Mouse (Mus musculus) limb, embryonic 13.5 days (tissue): ENCODE measurements around the gene Macrod2. TPM values are rescaled to one million over a fixed set of nuclear protein-coding genes. Genes with fewer than 3 reads are reported as not detected.

Source experiments
- ATAC-seq: fragments of 200-750 bp; cut with Nextera tagmentation; 2 replicates; pipeline ENCODE4 v1.8.0; 2017; ENCODE audit warnings: low read depth, moderate number of reproducible peaks, moderate TSS enrichment; ENCODE audit not compliant: low FRiP score
- H3K27ac ChIP-seq: fragments of 300-500 bp; sonication (generic); 2 replicates; pipeline ENCODE4 v1.5.1; 2015; ENCODE audit warnings: inconsistent platforms, mild to moderate bottlenecking, moderate library complexity
- H3K27me3 ChIP-seq: fragments of 300-500 bp; sonication (generic); 2 replicates; pipeline ENCODE4 v1.6.1; 2015; ENCODE audit warnings: mild to moderate bottlenecking, inconsistent platforms
- H3K36me3 ChIP-seq: fragments of 300-500 bp; sonication (generic); 2 replicates; pipeline ENCODE4 v1.6.1; 2015; ENCODE audit warnings: inconsistent platforms, mild to moderate bottlenecking, moderate library complexity
- H3K4me1 ChIP-seq: fragments of 300-500 bp; sonication (generic); 2 replicates; pipeline ENCODE4 v1.6.1; 2015; ENCODE audit warnings: inconsistent platforms
- H3K4me2 ChIP-seq: fragments of 300-500 bp; sonication (generic); replicated peaks from 2 replicates; pipeline ENCODE4 v1.6.1; 2015; ENCODE audit warnings: inconsistent platforms, mild to moderate bottlenecking, moderate library complexity
- H3K4me3 ChIP-seq: fragments of 300-500 bp; sonication (generic); 2 replicates; pipeline ENCODE4 v1.5.1; 2015; ENCODE audit warnings: moderate library complexity, mild to moderate bottlenecking, inconsistent platforms
- H3K9ac ChIP-seq: fragments of 300-500 bp; sonication (generic); 2 replicates; pipeline ENCODE4 v1.6.1; 2015; ENCODE audit warnings: mild to moderate bottlenecking, inconsistent platforms
- H3K9me3 ChIP-seq: fragments of 300-500 bp; sonication (generic); 2 replicates; pipeline ENCODE4 v1.6.1; 2016; ENCODE audit warnings: inconsistent platforms
- WGBS: fragments of 180-500 bp; shearing (Covaris S2); methylation state at CpG from one replicate; pipeline ENCODE4 v1.1.7; 2015; 5-methylcytosine and 5-hydroxymethylcytosine counted together
- polyA plus RNA-seq: library from polyadenylated mRNA; unstranded; fragments of >200 nt; fragmentation: Nextera tagmentation; extraction: Ambion mirVana; gene quantifications from 2 replicates; pipeline ENCODE4 v1.2.1, GENCODE M21; 2015

Gene Macrod2
- polyA plus RNA-seq, 1 experiment from 2014 or later, result 36.9 TPM

GRCm38 (mm10) chr2:142253913-142254312 is 1858.8 kb downstream of the Macrod2 start:
- no peak overlapping the region for H3K4me3 ChIP-seq
- H3K36me3 ChIP-seq, result no peaks in the 10 kb centered on the region
- peak overlapping the region; percentile 41 for H3K4me2 ChIP-seq
- H3K27me3 ChIP-seq, result peaks cover 7% of the 10 kb centered on the region; the same call in 1 of the 2 replicates
- 13% methylated on average over 11 of the region's 11 CpGs for WGBS
- peak; percentile 77; the same call in 1 of the 2 replicates for ATAC-seq
- peaks cover 8% of the 10 kb centered on the region; the same call in 1 of the 2 replicates for H3K4me1 ChIP-seq
- H3K9ac ChIP-seq, result no peak overlapping the region
- no peaks in the 10 kb centered on the region for H3K9me3 ChIP-seq
- no peak overlapping the region for H3K27ac ChIP-seq

- Histone ChIP-seq H3K4me3 (no peak overlapping the region), H3K36me3 (no peaks in the 10 kb centered on the region), H3K4me2 (no peak overlapping the region), H3K27ac (no peak overlapping the region), H3K9me3 (no peaks in the 10 kb centered on the region), H3K9ac (no peak overlapping the region), H3K27me3 (peaks cover 7% of the 10 kb centered on the region; the same call in 1 of the 2 replicates), H3K4me1 (peaks cover 8% of the 10 kb centered on the region; the same call in 1 of the 2 replicates)
- no peak for ATAC-seq
- 72% methylated on average over 6 of the region's 6 CpGs for WGBS
Measured at GRCm38 (mm10) chr2:142254566-142254965, 1859.5 kb downstream of the Macrod2 start.

DNA sequence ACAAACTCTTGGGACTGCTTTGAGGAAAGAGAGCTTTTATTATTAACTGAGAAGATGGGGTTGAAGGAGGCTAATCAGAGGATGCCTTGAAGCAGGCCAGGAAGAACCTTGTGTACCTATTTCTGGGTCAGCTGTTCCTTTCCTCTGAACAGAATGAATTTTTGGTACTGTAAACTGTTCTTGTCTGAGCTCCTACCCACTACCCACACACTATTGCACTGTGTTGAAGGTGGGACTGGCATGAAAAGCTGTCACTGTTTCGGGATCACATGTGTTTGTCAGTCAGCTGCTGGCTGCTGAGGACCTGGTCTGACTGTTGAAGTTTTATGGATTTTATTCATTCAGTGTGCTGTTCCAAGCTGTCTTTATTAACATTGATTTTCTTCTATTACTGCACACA is 1862.4 kb downstream of the Macrod2 start:
- WGBS, result 86% methylated on average over 1 of the region's 1 CpGs
- H3K27me3 ChIP-seq, result peaks cover 7% of the 10 kb centered on the region; the same call in 1 of the 2 replicates

DNA sequence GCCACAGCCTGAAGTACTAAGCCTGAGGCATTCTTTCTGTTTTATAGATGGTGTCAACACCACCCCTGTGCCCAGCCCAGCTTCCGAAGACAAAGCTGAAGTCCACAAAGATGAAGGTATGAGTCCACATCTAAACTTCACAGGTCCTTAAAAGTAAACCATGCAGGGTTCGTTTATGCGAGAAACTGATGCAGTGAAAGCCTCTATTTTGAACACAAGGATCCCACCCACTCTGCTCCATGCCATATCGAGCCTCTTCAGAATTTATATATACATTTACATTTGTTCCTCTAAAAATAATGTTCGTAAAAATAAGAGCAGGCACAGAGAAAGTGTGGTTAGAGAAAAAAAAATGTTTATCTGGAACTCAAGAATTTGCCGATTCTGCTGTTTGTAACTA is 1865.9 kb downstream of the Macrod2 start:
- 81% methylated on average over 6 of the region's 6 CpGs for WGBS
- Histone ChIP-seq H3K4me3 (no peak overlapping the region), H3K9me3 (no peaks in the 10 kb centered on the region), H3K27me3 (no peaks in the 10 kb centered on the region), H3K9ac (no peak overlapping the region), H3K27ac (no peak overlapping the region), H3K4me1 (no peaks in the 10 kb centered on the region), H3K36me3 (no peaks in the 10 kb centered on the region), H3K4me2 (no peak overlapping the region)
- ATAC-seq, result no peak

More for the DNA sequence above, 1862.4 kb downstream of the Macrod2 start:
- Histone ChIP-seq H3K36me3 (no peaks in the 10 kb centered on the region), H3K27ac (no peak overlapping the region), H3K9me3 (no peaks in the 10 kb centered on the region), H3K4me1 (no peaks in the 10 kb centered on the region), H3K4me2 (no peak overlapping the region), H3K9ac (no peak overlapping the region), H3K4me3 (no peak overlapping the region)
- ATAC-seq, result no peak

DNA sequence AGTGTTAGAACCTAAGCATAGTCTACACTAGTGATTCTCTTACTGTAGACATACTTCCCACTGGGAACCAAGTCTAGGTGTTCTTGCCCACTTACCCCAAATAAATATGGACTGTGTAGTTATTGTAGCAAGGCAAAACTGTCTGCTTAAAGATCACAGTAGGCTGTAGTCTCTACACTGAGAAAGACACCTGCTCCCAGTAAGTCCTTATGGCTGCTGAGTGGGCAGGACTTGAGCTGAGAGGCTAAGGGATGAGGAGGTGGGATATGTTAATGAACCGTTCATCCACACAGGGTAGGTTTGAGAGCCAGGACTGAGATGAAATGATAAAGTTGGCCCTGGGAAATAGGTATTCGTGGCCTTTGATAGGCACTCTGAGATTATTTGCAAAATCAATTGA is 1869.6 kb downstream of the Macrod2 start:
- Histone ChIP-seq H3K27ac (no peak overlapping the region), H3K4me3 (no peak overlapping the region), H3K4me2 (no peak overlapping the region), H3K36me3 (no peaks in the 10 kb centered on the region), H3K9ac (no peak overlapping the region), H3K9me3 (no peaks in the 10 kb centered on the region), H3K4me1 (peaks cover 8% of the 10 kb centered on the region), H3K27me3 (no peaks in the 10 kb centered on the region)
- WGBS, result 95% methylated on average over 2 of the region's 2 CpGs
- ATAC-seq, result no peak

DNA sequence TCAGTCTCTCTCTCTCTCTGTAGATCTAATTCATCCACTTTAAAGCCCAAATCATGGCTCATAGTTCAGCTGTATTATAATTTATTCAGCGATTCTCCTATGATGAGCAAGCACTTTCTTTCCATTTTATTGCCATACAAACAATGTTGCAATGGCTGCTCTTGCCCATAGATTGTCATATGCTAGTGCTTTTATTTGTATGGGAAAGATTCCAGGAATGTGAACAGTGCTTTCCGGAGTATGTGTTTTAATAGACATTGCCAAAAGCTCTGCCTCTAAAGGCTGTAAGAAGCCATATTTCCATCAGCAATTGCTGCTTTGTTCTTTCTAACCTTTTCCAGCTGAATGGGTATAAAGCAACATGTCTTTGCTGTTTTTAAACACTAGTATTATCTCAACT is 1872.7 kb downstream of the Macrod2 start:
- peaks cover 8% of the 10 kb centered on the region for H3K4me1 ChIP-seq

DNA sequence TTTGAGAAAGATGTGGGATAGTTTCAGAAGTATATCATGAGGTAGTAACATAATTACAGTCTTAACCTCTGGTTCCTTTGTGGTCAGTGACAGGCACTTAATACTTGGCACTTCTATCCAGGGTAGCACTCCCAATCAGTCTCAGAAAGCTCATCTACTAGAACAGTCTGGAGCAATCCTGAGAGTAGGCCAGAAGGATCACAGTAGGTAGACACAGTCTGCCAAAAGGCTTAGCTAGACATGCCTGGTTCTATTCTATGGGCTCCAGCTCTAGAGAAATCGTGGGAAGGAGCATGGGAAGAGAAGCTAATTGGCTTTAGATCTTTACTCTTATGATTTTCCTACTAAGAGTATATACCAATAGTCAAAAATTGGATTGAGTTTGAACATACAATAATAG is 1891.7 kb downstream of the Macrod2 start:
- Histone ChIP-seq H3K9ac (no peak overlapping the region), H3K27me3 (no peaks in the 10 kb centered on the region), H3K4me1 (no peaks in the 10 kb centered on the region), H3K4me3 (no peak overlapping the region), H3K9me3 (no peaks in the 10 kb centered on the region), H3K4me2 (no peak overlapping the region), H3K27ac (no peak overlapping the region), H3K36me3 (no peaks in the 10 kb centered on the region)
- WGBS, result 51% methylated on average over 1 of the region's 1 CpGs
- no peak for ATAC-seq

More for the DNA sequence above, 1872.7 kb downstream of the Macrod2 start:
- Histone ChIP-seq H3K36me3 (no peaks in the 10 kb centered on the region), H3K27me3 (no peaks in the 10 kb centered on the region), H3K27ac (no peak overlapping the region), H3K9ac (no peak overlapping the region), H3K9me3 (no peaks in the 10 kb centered on the region), H3K4me2 (no peak overlapping the region), H3K4me3 (no peak overlapping the region)
- ATAC-seq, result no peak
- 49% methylated on average over 2 of the region's 2 CpGs for WGBS

GRCm38 (mm10) chr2:142294831-142295230 is 1899.7 kb downstream of the Macrod2 start:
- WGBS, result 51% methylated on average over 4 of the region's 4 CpGs

GRCm38 (mm10) chr2:142303098-142303911 is 1908.2 kb downstream of the Macrod2 start:
- no peaks in the 10 kb centered on the region for H3K4me1 ChIP-seq
- H3K9me3 ChIP-seq, result no peaks in the 10 kb centered on the region
- no peaks in the 10 kb centered on the region for H3K27me3 ChIP-seq
- WGBS, result 57% methylated on average over 2 of the region's 2 CpGs
- no peak overlapping the region for H3K4me3 ChIP-seq
- H3K27ac ChIP-seq, result no peak overlapping the region
- no peak overlapping the region for H3K9ac ChIP-seq
- ATAC-seq, result no peak
- H3K4me2 ChIP-seq, result no peak overlapping the region
- no peaks in the 10 kb centered on the region for H3K36me3 ChIP-seq

More at GRCm38 (mm10) chr2:142294831-142295230, 1899.7 kb downstream of the Macrod2 start:
- H3K27me3 ChIP-seq, result no peaks in the 10 kb centered on the region
- no peak overlapping the region for H3K4me3 ChIP-seq
- no peak overlapping the region for H3K4me2 ChIP-seq
- no peaks in the 10 kb centered on the region for H3K36me3 ChIP-seq
- no peak for ATAC-seq
- H3K9ac ChIP-seq, result no peak overlapping the region
- no peaks in the 10 kb centered on the region for H3K9me3 ChIP-seq
- no peaks in the 10 kb centered on the region for H3K4me1 ChIP-seq
- H3K27ac ChIP-seq, result no peak overlapping the region

GRCm38 (mm10) chr2:142303912-142304182 is 1908.7 kb downstream of the Macrod2 start:
- Histone ChIP-seq H3K27ac (no peak overlapping the region), H3K9me3 (no peaks in the 10 kb centered on the region), H3K36me3 (no peaks in the 10 kb centered on the region), H3K4me1 (no peaks in the 10 kb centered on the region), H3K4me3 (no peak overlapping the region), H3K27me3 (no peaks in the 10 kb centered on the region), H3K9ac (no peak overlapping the region), H3K4me2 (no peak overlapping the region)
- ATAC-seq, result no peak
- WGBS, result 70% methylated on average over 2 of the region's 2 CpGs

- 79% methylated on average over 3 of the region's 3 CpGs for WGBS
- H3K4me1 ChIP-seq, result no peaks in the 10 kb centered on the region
- H3K27ac ChIP-seq, result no peak overlapping the region
- H3K9me3 ChIP-seq, result no peaks in the 10 kb centered on the region
- no peak overlapping the region for H3K4me2 ChIP-seq
- peaks cover 5% of the 10 kb centered on the region; the same call in 1 of the 2 replicates for H3K27me3 ChIP-seq
- no peaks in the 10 kb centered on the region for H3K36me3 ChIP-seq
- no peak overlapping the region for H3K4me3 ChIP-seq
- H3K9ac ChIP-seq, result no peak overlapping the region
- no peak for ATAC-seq
Measured at GRCm38 (mm10) chr2:142323158-142323557, 1928.0 kb downstream of the Macrod2 start.

DNA sequence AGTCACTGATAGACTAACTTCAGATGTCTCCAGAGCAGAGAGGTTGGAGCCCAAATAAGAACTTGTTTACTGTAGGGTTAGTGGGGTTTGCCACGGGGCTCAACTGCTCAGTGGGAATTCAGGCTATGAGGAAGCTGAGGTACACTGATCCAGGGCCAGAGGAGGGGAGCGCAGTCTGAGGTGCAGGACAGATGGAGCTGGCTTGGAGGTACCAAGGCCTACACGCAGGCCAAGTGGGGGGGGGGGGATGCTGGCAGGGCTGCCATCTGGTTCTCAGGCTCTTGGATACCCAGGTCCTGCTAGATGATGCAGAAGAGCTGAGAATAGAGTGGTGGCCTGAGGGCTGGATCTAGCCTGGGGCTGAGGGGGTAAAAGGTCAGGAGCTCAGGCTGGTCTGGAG is 1931.6 kb downstream of the Macrod2 start:
- H3K4me3 ChIP-seq, result no peak overlapping the region
- H3K27ac ChIP-seq, result no peak overlapping the region
- no peaks in the 10 kb centered on the region for H3K9me3 ChIP-seq
- H3K36me3 ChIP-seq, result no peaks in the 10 kb centered on the region
- 95% methylated on average over 3 of the region's 3 CpGs for WGBS
- H3K4me2 ChIP-seq, result no peak overlapping the region
- H3K9ac ChIP-seq, result no peak overlapping the region
- H3K4me1 ChIP-seq, result no peaks in the 10 kb centered on the region
- ATAC-seq, result no peak
- peaks cover 5% of the 10 kb centered on the region; the same call in 1 of the 2 replicates for H3K27me3 ChIP-seq

- 43% methylated on average over 7 of the region's 7 CpGs for WGBS
- H3K36me3 ChIP-seq, result no peaks in the 10 kb centered on the region
- no peak overlapping the region for H3K9ac ChIP-seq
- H3K4me3 ChIP-seq, result no peak overlapping the region
- H3K9me3 ChIP-seq, result no peaks in the 10 kb centered on the region
- peaks cover 5% of the 10 kb centered on the region for H3K4me1 ChIP-seq
- H3K4me2 ChIP-seq, result no peak overlapping the region
- peaks cover 15% of the 10 kb centered on the region for H3K27me3 ChIP-seq
- ATAC-seq, result no peak
- H3K27ac ChIP-seq, result no peak overlapping the region
Measured at GRCm38 (mm10) chr2:142329761-142330160, 1934.7 kb downstream of the Macrod2 start.
